Mouse (Mus musculus) T-helper 1 cell (primary cell): ENCODE data around the gene Insr.

Source experiments
- in situ Hi-C: fragments of 300-600 bp; cut with MboI, MseI; formaldehyde crosslinking; loops from one replicate; pipeline ENCODE4 v1.15.1; 2025; ENCODE audit warnings: high pct_unique_total_duplicates

Insr gene

DNA sequence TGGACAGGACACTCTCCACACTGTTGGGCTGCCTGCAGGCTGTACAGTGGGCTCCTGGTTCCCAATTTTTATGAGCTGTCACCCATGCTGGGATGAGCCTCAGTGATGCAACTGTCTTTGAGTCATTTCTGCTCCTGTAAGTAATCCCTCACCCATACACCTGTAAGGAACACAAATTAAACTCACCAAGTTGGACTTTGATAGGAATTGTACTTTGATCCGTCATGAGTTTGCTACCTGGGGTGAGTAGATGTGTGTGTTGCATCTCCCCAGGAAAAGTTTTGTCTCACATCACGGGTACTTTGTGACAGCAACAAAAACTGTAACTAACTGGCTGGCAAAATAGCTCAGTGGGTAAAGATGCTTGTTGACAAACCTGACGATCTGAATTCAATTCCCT is 44.8 kb downstream of the Insr start:
- in situ Hi-C loops = no loop called here

DNA sequence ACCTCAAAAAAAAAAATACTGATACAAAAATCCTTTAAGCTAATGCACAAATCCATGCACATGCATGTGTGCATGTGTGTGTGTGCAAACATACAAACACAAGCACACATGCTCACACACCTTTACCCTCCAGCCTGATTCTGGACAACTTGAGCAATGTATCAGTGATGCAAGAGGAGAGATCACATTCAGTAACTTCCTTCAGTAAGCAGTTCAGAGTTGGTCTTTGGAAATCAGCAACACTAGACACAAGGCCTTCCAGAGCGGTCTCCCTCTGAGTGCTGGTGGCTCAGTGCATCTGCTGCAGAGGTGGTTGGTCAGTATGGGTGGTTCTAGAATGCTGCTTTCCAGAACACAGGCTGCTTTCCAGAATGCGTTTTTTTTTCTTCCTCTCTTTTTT is 46.8 kb downstream of the Insr start:
- in situ Hi-C loops = no loop called here

DNA sequence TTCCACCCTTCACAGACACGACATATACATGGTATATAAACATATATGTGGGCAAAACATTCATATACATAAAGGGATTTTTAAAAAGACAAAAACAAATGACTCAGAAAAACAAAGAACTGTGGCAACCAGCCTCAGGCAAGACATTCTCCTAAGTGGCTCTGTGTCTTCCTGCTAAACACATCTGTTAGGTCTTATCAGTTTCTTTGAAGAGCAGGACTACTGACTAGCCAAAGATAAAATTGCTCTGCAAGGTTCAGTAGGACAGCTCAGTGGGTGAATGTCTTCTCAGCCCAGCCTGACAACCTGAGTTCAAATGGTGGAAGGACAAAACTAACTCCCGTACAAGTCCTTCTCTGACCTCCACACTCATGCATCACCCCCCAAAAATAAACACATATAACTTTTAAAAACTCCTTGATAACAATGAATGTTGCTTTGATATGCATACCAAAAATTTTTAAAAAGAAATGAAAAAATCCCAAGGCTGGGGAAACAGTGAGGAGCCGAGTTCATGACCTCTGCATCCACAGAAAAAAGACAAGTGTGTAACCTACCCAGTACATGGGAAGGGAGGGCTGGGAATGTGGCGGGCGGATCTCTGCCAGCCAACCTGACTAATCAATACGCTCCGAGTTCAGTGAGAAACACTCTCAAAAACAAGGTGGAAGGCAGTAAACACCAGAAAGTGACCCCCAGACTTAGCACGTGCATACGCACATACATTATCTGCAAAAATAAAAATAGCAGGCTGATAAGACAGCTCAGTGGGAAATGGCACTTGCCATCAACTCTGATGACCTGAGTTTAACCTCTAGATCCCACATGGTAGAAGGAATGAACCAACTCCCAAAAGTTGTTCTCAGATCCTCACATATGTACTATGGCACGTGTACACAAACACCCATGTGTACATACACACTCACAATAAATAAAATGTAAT is 49.0 kb downstream of the Insr start:
- in situ Hi-C loops = no loop called here

DNA sequence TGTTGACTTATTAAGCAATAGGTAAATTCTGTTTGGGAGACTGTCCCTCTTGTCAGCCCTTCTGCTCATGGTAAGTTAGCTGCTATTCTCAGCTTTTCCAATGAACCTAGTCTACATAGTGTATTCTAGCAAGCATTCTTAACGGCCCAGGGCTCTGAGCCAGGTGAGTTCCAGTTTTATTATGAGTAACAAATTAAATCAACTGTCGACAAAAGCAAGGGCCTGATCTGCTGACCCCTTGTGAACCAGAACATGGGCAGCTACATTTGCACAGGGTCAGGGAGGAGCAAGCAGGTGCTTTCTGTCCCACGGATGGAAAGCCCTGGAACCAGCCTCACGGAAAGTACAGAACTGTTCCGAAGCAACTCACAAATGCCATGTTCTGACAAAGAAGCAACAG is 52.0 kb downstream of the Insr start:
- in situ Hi-C loops = no loop called here

DNA sequence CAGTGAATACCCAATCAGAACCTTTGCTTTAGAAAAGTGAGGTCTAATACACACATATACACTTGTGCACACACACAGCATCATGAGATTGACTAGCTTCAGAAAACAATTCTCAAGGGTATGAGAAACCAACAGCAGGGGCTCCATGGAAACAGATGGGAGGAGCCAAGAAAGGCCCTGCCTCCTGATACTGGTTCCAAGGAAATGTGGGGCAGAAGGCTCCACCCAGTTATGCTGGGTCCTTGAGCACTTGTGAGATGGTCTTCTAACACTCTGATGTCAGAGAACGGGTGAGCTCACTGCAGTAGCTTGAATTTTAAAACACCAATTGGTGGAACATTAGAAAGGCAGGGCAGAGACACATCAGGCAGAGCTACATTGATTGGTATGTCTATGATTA is 53.7 kb downstream of the Insr start:
- in situ Hi-C loops = no loop called here

DNA sequence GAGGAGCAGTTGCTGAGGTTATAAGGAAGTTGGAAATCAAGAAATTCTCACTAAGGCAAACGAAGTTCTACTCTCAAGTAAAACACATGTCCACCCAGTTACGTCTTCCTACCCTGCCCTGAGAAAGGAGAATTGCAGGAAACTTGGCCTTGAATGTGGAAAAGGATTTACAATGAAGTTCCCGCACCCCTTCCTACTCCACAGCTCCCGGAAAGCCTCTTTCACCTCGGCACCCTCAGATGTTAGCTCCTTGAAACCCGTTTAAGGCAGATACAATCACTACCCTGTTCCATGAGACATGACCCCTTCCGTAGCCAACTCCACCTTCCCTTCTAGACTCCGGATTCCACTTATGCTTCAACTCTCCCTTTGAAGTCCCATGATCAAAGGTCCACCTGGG is 54.2 kb downstream of the Insr start:
- in situ Hi-C loops = no loop called here

DNA sequence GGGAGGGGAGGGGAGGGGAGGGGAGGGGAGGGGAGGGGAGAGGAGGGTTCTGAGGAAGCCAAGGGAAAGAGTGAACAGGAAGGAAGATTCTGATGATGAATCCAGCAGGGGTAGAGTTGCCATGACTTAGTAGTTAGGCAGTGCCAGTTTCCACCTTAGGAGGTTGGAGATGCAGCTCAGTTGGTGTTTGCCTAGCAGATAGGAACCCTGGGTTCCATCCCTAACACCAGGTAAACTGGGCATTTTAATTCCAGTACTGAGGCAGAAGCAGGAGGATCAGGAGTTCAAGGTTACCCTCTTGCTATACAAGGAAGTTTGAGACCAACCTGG is 56.8 kb downstream of the Insr start:
- in situ Hi-C loops = loop anchor here (5.0 kb wide), 1 partner anchor 55 kb away; the partner anchor contains the start of gene Insr

DNA sequence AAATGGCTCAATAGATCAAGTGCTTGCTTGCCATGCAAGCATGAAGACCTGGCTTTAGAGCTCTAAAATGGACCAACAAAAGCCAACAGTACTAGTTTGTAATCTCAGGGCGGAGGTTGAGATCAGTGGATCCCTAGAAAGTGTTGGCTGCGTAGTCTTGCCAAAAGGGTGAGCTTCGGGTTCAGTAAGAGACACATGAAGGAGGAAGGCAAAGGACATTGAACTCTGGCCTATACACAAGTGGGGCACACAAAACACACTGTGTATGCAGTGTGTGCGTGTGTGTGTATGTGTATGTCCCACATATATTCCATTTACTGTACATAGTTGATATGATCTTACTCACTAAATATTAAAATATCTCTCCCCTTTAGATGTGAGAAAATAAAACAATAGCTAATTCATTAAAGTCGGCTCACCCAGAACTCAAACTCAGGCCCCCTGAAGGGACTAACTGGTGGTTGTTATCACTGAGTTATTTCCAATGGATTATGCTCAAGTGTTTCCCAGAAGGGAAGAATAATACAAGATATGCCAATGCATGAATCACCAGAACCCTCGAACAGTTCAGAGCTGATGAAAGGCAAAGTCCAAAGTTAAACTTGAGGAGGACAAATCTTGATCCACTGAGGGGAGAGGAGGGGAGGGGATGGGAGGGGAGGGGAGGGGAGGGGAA is 57.3 kb downstream of the Insr start:
- in situ Hi-C loops = loop anchor here (5.0 kb wide), 1 partner anchor 55 kb away; the partner anchor contains the start of gene Insr

DNA sequence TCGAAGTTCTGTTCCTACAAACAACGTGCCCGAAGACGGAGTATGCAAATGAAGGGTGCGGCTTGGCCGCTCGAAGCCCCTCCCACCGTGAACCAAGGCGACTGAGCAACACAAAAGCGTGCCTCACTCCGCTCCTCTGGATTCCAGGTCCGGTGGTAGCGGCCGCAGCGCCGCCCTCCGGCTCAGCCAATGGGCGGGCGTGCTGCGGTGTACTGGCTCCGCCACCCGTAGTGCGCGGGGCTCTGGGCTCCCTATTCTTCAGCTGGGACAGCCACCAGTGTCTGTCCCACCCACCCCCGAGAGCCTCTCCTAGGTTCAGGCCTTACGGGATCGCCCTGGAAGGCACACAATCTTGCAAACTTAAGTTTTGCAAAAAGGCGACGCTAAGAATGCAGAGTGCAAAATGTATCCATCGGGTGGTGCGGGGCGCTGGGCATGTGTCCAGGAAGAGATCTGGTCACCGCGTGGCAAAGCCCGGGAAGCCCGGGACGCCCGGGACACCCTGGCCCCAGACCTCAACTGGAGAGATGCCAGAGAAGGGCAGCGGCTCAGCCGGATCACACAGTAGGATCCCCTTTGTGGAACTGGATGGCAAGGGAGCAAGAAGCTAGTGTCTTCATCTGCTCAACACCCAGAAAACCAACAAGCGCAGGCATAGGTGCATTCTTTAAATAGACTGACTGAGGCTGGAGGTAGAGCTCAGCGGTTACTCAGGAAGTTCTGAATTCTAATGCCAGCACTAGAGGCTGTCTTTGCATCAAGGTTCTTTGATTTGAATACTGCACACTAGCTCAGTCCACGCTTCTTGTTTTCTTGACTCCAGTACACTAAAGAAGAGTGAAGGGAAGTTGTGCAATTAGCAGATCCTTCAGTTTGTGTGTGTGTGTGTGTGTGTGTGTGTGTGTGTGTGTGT is 58.1 kb downstream of the Insr start:
- in situ Hi-C loops = loop anchor here (5.0 kb wide), 1 partner anchor 56 kb away; the partner anchor contains the start of gene Insr

DNA sequence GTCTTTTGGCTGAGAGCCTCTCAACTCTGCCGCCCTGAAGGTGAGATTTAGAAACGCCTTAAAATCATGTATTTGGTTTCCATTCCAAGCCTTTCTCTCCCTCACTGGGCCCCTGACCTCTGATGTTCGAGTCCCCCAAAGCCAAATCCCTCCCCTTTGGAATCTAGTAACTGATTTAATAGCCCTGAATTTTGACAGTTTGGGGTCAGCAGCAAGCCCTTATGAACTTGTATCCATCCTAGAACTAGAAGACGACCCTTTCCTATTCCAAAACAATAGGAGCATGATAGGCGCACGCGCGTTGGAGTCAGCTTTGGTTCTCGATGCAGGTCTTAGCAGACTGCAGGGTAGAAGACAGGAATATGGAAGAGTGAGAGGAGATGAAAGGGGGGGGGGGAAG is 58.9 kb downstream of the Insr start:
- in situ Hi-C loops = loop anchor here (5.0 kb wide), 1 partner anchor 57 kb away; the partner anchor contains the start of gene Insr

DNA sequence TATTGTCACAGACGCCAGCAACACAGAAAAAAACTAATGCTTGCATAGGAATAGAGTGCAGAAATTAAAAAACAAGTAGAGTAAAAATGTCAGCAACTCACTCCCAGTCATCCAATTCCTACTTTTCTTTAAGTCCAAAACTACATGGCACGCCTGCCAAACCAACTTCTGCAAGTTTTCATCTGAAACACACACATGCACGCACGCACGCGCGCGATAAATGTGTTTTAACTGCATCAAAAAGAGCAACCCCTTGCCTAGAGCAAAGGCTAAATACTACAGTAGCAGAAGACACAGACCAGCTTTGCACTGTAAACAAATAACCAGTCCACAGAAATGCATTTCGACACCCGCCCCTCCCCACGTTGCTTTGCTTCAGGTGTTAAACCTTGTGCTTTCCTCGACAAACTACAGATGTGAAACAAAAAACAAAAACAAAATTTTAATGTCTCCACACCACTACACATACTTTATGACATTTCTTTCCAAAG is 59.5 kb downstream of the Insr start:
- in situ Hi-C loops = loop anchor here (5.0 kb wide), 1 partner anchor 57 kb away; the partner anchor contains the start of gene Insr

DNA sequence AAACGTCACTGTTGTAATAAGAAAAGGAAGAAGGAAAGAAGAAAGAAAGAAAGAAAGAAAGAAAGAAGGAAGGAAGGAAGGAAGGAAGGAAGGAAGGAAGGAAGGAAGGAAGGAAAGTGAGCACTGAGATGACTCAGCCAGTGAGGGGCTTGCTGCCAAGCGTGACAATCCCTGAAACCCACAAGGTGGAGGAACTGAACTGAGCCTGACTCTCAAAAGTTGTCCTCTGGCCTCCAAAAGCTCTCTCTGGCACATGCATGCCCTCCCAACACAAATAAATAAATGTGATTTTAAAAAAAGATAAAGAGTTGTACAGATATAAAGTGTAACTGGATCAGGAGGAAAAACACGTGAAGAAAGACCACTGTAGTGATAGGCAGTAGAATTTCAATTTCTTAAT is 60.2 kb downstream of the Insr start:
- in situ Hi-C loops = no loop called here

DNA sequence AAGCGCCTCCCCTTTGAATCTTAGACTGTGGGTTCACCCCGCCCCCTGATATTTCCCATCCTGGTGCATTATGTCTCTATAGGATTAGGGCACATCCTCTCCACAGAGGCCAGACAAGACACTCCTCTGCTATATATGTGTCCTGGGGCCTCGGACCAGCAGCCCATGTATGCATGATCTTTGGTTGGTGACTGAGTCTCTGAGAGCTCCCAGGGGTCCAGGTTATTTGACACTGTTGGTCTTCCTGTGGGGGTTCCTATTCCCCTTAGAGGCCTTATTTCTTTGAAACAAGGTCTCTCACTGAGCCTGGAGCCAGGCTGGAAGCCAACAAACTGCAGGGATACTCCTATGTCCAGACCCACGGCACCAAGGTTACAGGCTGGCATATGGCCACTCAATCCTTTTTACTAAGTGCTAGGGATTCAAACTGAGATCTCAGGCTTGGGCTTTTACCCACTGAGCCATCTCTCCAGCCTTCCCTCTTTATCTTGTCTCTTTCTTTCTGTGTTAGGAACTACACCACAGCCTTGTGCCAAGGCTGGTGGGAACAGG is 62.8 kb downstream of the Insr start:
- in situ Hi-C loops = no loop called here

DNA sequence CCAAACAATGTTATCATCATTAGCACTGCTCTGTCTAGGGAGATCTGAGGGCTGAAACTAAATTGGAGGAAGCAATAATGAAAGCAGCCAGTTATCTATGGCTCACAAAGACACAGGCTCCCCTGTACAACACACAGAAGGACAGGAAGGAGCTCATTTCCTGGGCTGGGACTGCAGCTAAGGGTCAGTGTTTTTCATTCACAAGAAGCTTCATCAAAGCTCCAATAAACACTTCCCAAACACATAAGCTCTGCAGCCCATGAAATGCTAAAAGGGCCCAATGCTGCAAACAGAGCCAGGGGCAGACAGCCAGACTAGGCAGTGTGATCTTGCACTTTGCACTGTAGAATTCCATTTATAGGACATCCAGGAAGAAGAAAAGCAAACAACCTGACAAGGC is 63.9 kb downstream of the Insr start:
- in situ Hi-C loops = no loop called here

DNA sequence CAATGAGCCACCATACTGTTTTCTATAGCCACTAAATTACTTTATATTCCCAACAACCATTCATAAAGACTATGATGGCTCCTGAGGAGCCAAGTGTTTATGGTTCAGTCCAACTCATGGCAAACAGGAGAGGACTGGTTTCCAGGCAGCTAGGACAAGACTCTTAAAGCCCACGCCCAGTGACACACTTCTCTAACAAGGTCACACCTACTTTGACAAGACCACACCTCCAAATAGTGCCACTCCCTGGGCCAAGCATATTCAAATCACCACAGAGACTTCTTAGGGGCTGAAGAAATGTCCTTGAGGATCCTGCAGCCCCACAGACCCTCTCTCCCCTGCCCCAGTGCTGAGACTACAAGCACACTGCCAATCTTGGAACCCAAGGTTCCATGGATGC is 64.8 kb downstream of the Insr start:
- in situ Hi-C loops = no loop called here

DNA sequence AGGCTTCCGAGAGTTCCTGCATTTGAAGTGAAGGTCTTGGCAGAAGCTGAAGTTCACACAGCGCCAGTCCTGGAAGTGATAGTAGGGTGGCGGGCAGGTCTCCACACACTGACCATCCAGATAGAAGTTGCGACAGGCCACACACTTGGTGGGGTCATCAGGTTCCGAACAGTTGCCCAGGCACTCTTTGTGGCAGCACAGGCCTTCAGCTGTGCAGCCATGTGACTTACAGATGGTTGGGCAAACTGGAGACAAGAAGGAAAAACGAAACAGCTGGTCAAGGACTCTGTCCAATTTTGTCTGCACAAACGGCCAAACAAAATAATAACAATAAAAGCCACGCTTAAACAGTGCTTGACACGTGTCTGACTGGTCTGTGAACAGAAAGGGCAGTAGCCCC is 68.0 kb downstream of the Insr start:
- in situ Hi-C loops = no loop called here

DNA sequence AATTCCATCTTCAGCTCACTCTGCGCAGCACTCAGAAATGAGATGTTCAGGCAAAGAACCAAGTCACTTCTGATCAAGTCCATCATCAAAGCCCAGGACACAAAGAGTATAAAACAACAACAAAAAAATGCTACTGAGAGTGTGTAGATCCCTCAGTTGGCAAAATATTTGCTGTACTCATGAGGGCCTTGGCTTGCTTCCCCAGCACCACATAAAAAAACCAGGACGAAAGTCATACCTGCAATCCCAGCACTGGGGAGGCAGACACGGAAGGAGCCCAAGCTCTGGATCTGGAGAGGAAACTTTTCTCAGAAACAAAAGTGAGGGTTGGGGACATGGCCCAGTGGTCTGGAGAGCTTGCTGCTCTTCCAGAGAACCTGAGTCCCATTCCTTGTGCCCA is 69.5 kb downstream of the Insr start:
- in situ Hi-C loops = no loop called here

DNA sequence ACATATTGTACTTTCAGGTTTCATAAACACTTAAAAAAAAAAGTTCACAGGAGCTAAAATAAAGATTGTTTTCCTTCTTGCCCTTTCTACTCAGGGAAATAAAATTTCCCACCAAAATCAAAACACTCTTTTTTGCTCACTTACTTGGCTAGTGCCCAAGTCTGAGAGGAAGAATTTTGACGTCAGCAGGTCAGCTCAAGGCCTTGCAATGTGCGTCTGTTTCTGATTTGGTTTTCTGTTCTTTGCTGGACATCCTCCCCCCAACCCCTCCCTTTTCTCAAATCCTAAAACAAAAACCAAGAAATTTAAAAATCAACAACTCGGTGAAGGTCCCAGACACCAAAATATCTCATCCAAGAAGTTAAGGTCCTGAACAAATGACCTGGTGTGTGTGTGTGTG is 70.1 kb downstream of the Insr start:
- in situ Hi-C loops = no loop called here

DNA sequence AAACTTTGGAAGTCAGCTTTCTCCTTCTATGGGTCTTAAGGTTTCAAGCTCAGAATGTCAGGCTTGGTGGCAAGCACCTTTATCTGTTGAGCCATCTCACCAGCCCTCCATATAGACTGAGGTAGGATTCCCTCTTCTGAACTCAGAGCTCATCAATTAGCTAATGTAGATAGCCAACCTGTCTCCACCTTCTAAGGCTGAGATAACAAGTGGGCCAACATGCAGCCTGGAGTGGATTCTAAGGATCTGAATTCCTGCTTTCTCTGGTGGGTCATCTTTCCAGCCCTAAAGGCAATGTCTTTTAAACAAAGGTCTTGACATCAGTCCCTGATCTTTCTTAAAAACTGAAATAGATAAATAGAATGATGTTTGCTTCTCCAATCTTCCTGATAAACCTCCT is 70.7 kb downstream of the Insr start:
- in situ Hi-C loops = no loop called here

DNA sequence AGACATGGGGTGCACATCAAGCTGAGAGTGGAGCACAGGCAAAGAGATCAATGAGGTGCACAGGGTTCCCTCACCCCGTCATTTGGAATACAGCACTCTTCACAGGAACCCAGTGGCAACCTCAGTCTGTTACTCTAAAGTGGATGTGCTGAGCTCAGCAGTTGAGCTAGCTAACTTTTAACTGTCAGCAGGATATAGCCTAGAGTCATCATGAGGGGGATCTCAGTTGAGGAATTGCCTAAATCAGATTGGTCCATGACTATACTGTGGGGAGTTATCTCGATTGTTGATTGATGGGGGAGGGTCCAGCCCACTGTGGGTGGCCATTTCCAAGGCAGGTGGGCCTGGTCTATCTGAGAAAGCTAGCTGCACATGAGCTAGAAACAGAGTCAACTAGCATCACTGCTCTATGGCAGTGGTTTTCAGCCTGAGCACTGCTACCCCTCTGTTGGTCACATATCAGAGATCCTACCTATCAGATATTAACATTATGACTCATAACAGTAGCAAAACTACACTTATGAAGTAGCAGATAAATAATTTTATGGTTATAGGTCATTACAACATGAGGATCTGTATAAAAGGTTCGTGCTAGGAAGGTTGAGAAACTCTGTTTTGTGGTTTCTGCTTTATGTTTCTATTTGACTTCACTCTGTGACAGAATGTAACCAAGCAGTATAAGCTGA is 74.5 kb downstream of the Insr start:
- in situ Hi-C loops = no loop called here

DNA sequence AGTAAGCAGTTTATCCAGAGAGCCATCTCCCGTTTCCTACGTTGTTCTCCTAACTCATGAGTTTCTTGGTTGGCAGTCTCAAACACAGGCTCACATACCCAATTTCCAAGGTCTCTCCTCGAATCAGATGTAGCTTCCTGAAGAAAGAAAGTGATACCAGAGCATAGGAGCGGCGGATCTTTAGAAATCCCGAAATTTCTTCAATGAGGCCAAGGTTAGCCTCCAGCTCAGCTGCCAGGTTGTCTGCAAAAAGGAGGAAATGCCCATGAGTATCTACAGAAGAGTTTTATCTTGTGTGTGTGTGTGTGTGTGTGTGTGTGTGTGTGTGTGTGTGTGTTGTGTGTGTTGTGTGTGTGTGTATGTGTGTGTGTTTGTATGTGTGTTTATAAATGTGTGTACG is 76.6 kb downstream of the Insr start:
- in situ Hi-C loops = no loop called here
